Mouse (Mus musculus) liver, embryonic 14.5 days (tissue): ENCODE measurements around the gene Ndufa12.

Experiments used
- CTCF ChIP-seq: IDR thresholded peaks from 2 replicates; pipeline ENCODE4 v1.5.1; 2016; ENCODE audit warnings: antibody characterized with exemption, low read depth, control low read depth
- EP300 ChIP-seq: IDR thresholded peaks from 2 replicates; pipeline ENCODE4 v1.6.1; 2016; ENCODE audit warnings: antibody characterized with exemption, low read depth

- TF ChIP-seq CTCF (no peak), EP300 (no peak)
These were observed 44.7 kb upstream of the Ndufa12 start for GRCm38 (mm10) chr10:94153841-94154240.
